Mouse (Mus musculus) gastrocnemius, postnatal 36 days (tissue): ENCODE data around the gene Ski. TPM values are rescaled to one million over a fixed set of nuclear protein-coding genes. Genes with fewer than 3 reads are reported as not detected.

Experiments used
- DNase-seq, 2 experiments: peaks; one replicate each; pipeline ENCODE4 v3.0.0; 2022
- intact Hi-C: fragments of 180-260 bp; cut with DNase I; formaldehyde crosslinking; loops from one replicate; pipeline ENCODE4 v1.15.1; 2025
- total RNA-seq, 2 experiments: library from RNA; stranded (reverse); gene quantifications; 2 replicates each; pipeline ENCODE4 v1.2.3; 2021

Ski gene
- total RNA-seq, 2 experiments from 2014 or later = 28.7 to 30.2 TPM

- intact Hi-C loops = loop anchor here (2.0 kb wide), 1 partner anchor 67 kb away; no protein-coding TSS in a partner anchor
Measured at GRCm38 (mm10) chr4:155215773-155216630, 6.4 kb downstream of the Ski start.

GRCm38 (mm10) chr4:155215203-155215602 lies 7.2 kb downstream of the Ski start:
- no peak for DNase-seq
- intact Hi-C loops = loop anchor here (2.0 kb wide), 1 partner anchor 66 kb away; no protein-coding TSS in a partner anchor

More at GRCm38 (mm10) chr4:155215773-155216630, 6.4 kb downstream of the Ski start:
- DNase-seq = no peak

GRCm38 (mm10) chr4:155214793-155215192 lies 7.6 kb downstream of the Ski start:
- intact Hi-C loops = loop anchor here (2.0 kb wide), 1 partner anchor 66 kb away; no protein-coding TSS in a partner anchor
- DNase-seq = no peak

GRCm38 (mm10) chr4:155214188-155214587 lies 8.2 kb downstream of the Ski start:
- intact Hi-C loops = loop anchor here (2.0 kb wide), 1 partner anchor 65 kb away; no protein-coding TSS in a partner anchor
- no peak for DNase-seq

GRCm38 (mm10) chr4:155213752-155214054 lies 8.7 kb downstream of the Ski start:
- intact Hi-C loops = loop anchor here (2.0 kb wide), 1 partner anchor 65 kb away; no protein-coding TSS in a partner anchor
- DNase-seq = no peak

GRCm38 (mm10) chr4:155213052-155213751 lies 9.2 kb downstream of the Ski start:
- DNase-seq = no peak
- intact Hi-C loops = no loop called here

- no peak for DNase-seq
- intact Hi-C loops = no loop called here
Measured at GRCm38 (mm10) chr4:155209494-155209893, 12.9 kb downstream of the Ski start.

- intact Hi-C loops = no loop called here
- no peak for DNase-seq
Measured at GRCm38 (mm10) chr4:155209079-155209478, 13.3 kb downstream of the Ski start.

GRCm38 (mm10) chr4:155208613-155209012 lies 13.8 kb downstream of the Ski start:
- DNase-seq = no peak
- intact Hi-C loops = no loop called here

- intact Hi-C loops = no loop called here
- no peak for DNase-seq
Measured at GRCm38 (mm10) chr4:155207841-155208240, 14.6 kb downstream of the Ski start.

GRCm38 (mm10) chr4:155206498-155206897 lies 15.9 kb downstream of the Ski start:
- intact Hi-C loops = no loop called here
- DNase-seq = no peak

GRCm38 (mm10) chr4:155205919-155206318 lies 16.5 kb downstream of the Ski start:
- intact Hi-C loops = no loop called here
- DNase-seq = no peak

GRCm38 (mm10) chr4:155201764-155202163 lies 20.6 kb downstream of the Ski start:
- DNase-seq = no peak
- intact Hi-C loops = no loop called here

GRCm38 (mm10) chr4:155200861-155201390 lies 21.5 kb downstream of the Ski start:
- no peak for DNase-seq
- intact Hi-C loops = no loop called here

GRCm38 (mm10) chr4:155197726-155198125 lies 24.7 kb downstream of the Ski start:
- DNase-seq = no peak
- intact Hi-C loops = no loop called here

- intact Hi-C loops = no loop called here
- no peak for DNase-seq
Measured at GRCm38 (mm10) chr4:155195204-155195603, 27.2 kb downstream of the Ski start.

GRCm38 (mm10) chr4:155190275-155190674 lies 32.1 kb downstream of the Ski start:
- intact Hi-C loops = loop anchor here (1.0 kb wide), 1 partner anchor 35 kb away; no protein-coding TSS in a partner anchor
- no peak for DNase-seq

GRCm38 (mm10) chr4:155189711-155190139 lies 32.7 kb downstream of the Ski start:
- DNase-seq = peak in 1 of 2 experiments; percentile 48
- intact Hi-C loops = loop anchor here (1.0 kb wide), 1 partner anchor 34 kb away; no protein-coding TSS in a partner anchor

- no peak for DNase-seq
- intact Hi-C loops = no loop called here
Measured at GRCm38 (mm10) chr4:155188803-155189202, 33.6 kb downstream of the Ski start.

GRCm38 (mm10) chr4:155188341-155188740 lies 34.1 kb downstream of the Ski start:
- no peak for DNase-seq
- intact Hi-C loops = no loop called here

- DNase-seq = no peak
- intact Hi-C loops = no loop called here
Measured at GRCm38 (mm10) chr4:155187192-155187674, 35.2 kb downstream of the Ski start.
